Mouse (Mus musculus): ENCODE data around the gene Tmed1. TPM values are rescaled to one million over a fixed set of nuclear protein-coding genes. Genes with fewer than 3 reads are reported as not detected.
"Not testable (repeated sequence)": the region's sequence is repeated elsewhere in the genome, so short reads cannot be mapped to it uniquely, and the experiment has no call there.

The Tmed1 gene
- total RNA-seq (2015; ENCODE audit: low replicate concordance): 6.7 TPM in 1 of 2 replicates, not detected in the other
- 1.8 and 2.0 TPM in 2 replicates for total RNA-seq (2017; ENCODE audit: low replicate concordance)

- peak; percentile 87 for ATAC-seq (replicated peaks; ENCODE audit: low FRiP score, poor library complexity, severe bottlenecking)
These were observed at the start of gene Tmed1 for GRCm38 (mm10) chr9:21509772-21510688. Gene Tmed1, minus strand, starts transcription at chr9:21510252.

GRCm38 (mm10) chr9:21559151-21559550 is 49.1 kb upstream of the Tmed1 start:
- ATAC-seq (replicated peaks; ENCODE audit: low FRiP score, poor library complexity, severe bottlenecking): no peak

GRCm38 (mm10) chr9:21558366-21558765 is 48.3 kb upstream of the Tmed1 start:
- ATAC-seq (replicated peaks; ENCODE audit: low FRiP score, poor library complexity, severe bottlenecking): peak; percentile 88

- 0 out of 2 replicates have a peak, but pooled peaks have one; percentile 0 for ATAC-seq (replicated peaks; ENCODE audit: low FRiP score, poor library complexity, severe bottlenecking)
These were observed 47.5 kb upstream of the Tmed1 start for GRCm38 (mm10) chr9:21557556-21557955.

GRCm38 (mm10) chr9:21556996-21557395 is 46.9 kb upstream of the Tmed1 start:
- ATAC-seq (replicated peaks; ENCODE audit: low FRiP score, poor library complexity, severe bottlenecking): no peak

GRCm38 (mm10) chr9:21555198-21555742 is 45.2 kb upstream of the Tmed1 start:
- ATAC-seq (replicated peaks; ENCODE audit: low FRiP score, poor library complexity, severe bottlenecking): peak; percentile 69

- no peak for ATAC-seq (replicated peaks; ENCODE audit: low FRiP score, poor library complexity, severe bottlenecking)
These were observed 43.7 kb upstream of the Tmed1 start for GRCm38 (mm10) chr9:21553607-21554273.

- no peak for ATAC-seq (replicated peaks; ENCODE audit: low FRiP score, poor library complexity, severe bottlenecking)
These were observed 41.0 kb upstream of the Tmed1 start for GRCm38 (mm10) chr9:21551049-21551448.

- peak; percentile 22; the same call in 1 of the 2 replicates for ATAC-seq (replicated peaks; ENCODE audit: low FRiP score, poor library complexity, severe bottlenecking)
These were observed 37.3 kb upstream of the Tmed1 start for GRCm38 (mm10) chr9:21547075-21547941.

GRCm38 (mm10) chr9:21546789-21547074 is 36.7 kb upstream of the Tmed1 start, which contains the start of gene Carm1:
Gene Carm1, plus strand, starts transcription at chr9:21546894.
- ATAC-seq (replicated peaks; ENCODE audit: low FRiP score, poor library complexity, severe bottlenecking): no peak

- ATAC-seq (replicated peaks; ENCODE audit: low FRiP score, poor library complexity, severe bottlenecking): peak; percentile 87
These were observed 36.1 kb upstream of the Tmed1 start for GRCm38 (mm10) chr9:21545916-21546788.

GRCm38 (mm10) chr9:21545351-21545915 is 35.4 kb upstream of the Tmed1 start:
- ATAC-seq (replicated peaks; ENCODE audit: low FRiP score, poor library complexity, severe bottlenecking): no peak; the same call in 1 of the 2 replicates

GRCm38 (mm10) chr9:21542001-21542400 is 31.9 kb upstream of the Tmed1 start:
- ATAC-seq (replicated peaks; ENCODE audit: low FRiP score, poor library complexity, severe bottlenecking): not testable (repeated sequence)

GRCm38 (mm10) chr9:21539981-21540753 is 30.1 kb upstream of the Tmed1 start:
- no peak; the same call in 1 of the 2 replicates for ATAC-seq (replicated peaks; ENCODE audit: low FRiP score, poor library complexity, severe bottlenecking)

GRCm38 (mm10) chr9:21537009-21537408 is 27.0 kb upstream of the Tmed1 start:
- ATAC-seq (replicated peaks; ENCODE audit: low FRiP score, poor library complexity, severe bottlenecking): no peak

GRCm38 (mm10) chr9:21536501-21536900 is 26.4 kb upstream of the Tmed1 start:
- no peak for ATAC-seq (replicated peaks; ENCODE audit: low FRiP score, poor library complexity, severe bottlenecking)

GRCm38 (mm10) chr9:21527917-21528324 is 17.9 kb upstream of the Tmed1 start:
- ATAC-seq (replicated peaks; ENCODE audit: low FRiP score, poor library complexity, severe bottlenecking): no peak
